Mouse (Mus musculus): ENCODE data around the gene Efna1. TPM values are rescaled to one million over a fixed set of nuclear protein-coding genes. Genes with fewer than 3 reads are reported as not detected.

The Efna1 gene
- polyA plus RNA-seq, 1 experiment from 2014 or later, result 40.7 TPM

GRCm38 (mm10) chr3:89238494-89238893 is 42.4 kb downstream of the Efna1 start:
- H3K4me3 ChIP-seq, result no peak overlapping the region
- H3K4me2 ChIP-seq, result no peak overlapping the region
- peaks cover 4% of the 10 kb centered on the region for H3K4me1 ChIP-seq
- 75% methylated on average over 12 of the region's 12 CpGs for WGBS
- H3K27ac ChIP-seq, result no peak overlapping the region
- H3K36me3 ChIP-seq, result peaks cover 69% of the 10 kb centered on the region
- H3K27me3 ChIP-seq, result no peaks in the 10 kb centered on the region
- 0 out of 2 replicates have a peak overlapping the region, but pooled peaks have one; percentile 40 for H3K9ac ChIP-seq
- H3K9me3 ChIP-seq, result no peaks in the 10 kb centered on the region
- ATAC-seq (ENCODE audit: insufficient number of reproducible peaks, insufficient read depth, low FRiP score, low TSS enrichment, low read depth), result peak; percentile 7; the same call in 1 of the 2 replicates

DNA sequence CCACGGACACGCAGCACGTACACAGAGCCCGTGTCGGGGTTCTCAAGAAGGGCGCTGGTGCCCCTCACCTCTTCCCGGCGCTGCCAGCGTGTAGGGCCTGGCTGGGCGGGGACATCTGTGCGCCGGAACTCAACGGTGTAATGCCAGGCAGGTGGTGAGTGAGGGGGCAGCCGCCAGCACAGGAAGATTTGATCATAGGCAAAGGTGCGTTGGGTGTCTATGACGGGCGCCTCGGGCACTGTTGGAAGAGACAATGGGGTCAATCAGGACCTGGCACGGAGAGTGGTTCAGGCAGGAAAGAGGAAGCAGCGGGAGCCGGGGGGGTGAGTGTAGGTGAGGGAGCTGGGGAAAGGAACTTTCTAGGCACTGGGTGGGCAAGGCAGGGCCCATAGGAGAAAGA is 43.3 kb downstream of the Efna1 start:
- WGBS, result 91% methylated on average over 21 of the region's 21 CpGs
- Histone ChIP-seq H3K36me3 (peaks cover 72% of the 10 kb centered on the region), H3K9me3 (no peaks in the 10 kb centered on the region), H3K27me3 (no peaks in the 10 kb centered on the region), H3K4me3 (no peak overlapping the region), H3K4me1 (no peaks in the 10 kb centered on the region; the same call in 1 of the 2 replicates), H3K4me2 (no peak overlapping the region), H3K27ac (no peak overlapping the region), H3K9ac (no peak overlapping the region)
- ATAC-seq (ENCODE audit: insufficient number of reproducible peaks, insufficient read depth, low FRiP score, low TSS enrichment, low read depth), result no peak

- no peak overlapping the region for H3K4me2 ChIP-seq
- peaks cover 64% of the 10 kb centered on the region for H3K36me3 ChIP-seq
- H3K27me3 ChIP-seq, result no peaks in the 10 kb centered on the region
Measured at GRCm38 (mm10) chr3:89236516-89236915, 44.4 kb downstream of the Efna1 start.

GRCm38 (mm10) chr3:89233562-89234110 is 47.3 kb downstream of the Efna1 start:
- H3K4me3 ChIP-seq, result no peak overlapping the region
- peaks cover 42% of the 10 kb centered on the region for H3K36me3 ChIP-seq
- peaks cover 19% of the 10 kb centered on the region for H3K27me3 ChIP-seq
- no peaks in the 10 kb centered on the region for H3K9me3 ChIP-seq
- H3K27ac ChIP-seq, result no peak overlapping the region
- H3K4me1 ChIP-seq, result peaks cover 5% of the 10 kb centered on the region
- 80% methylated on average over 14 of the region's 14 CpGs for WGBS
- H3K9ac ChIP-seq, result peak overlapping the region; percentile 36; the same call in 1 of the 2 replicates
- no peak overlapping the region for H3K4me2 ChIP-seq
- ATAC-seq (ENCODE audit: insufficient number of reproducible peaks, insufficient read depth, low FRiP score, low TSS enrichment, low read depth), result no peak

More at GRCm38 (mm10) chr3:89236516-89236915, 44.4 kb downstream of the Efna1 start:
- Histone ChIP-seq H3K9me3 (no peaks in the 10 kb centered on the region), H3K9ac (no peak overlapping the region), H3K4me1 (no peaks in the 10 kb centered on the region; the same call in 1 of the 2 replicates), H3K4me3 (no peak overlapping the region), H3K27ac (no peak overlapping the region)
- no peak for ATAC-seq (ENCODE audit: insufficient number of reproducible peaks, insufficient read depth, low FRiP score, low TSS enrichment, low read depth)
- WGBS, result 82% methylated on average over 10 of the region's 10 CpGs

GRCm38 (mm10) chr3:89232614-89233013 is 48.3 kb downstream of the Efna1 start:
- no peak overlapping the region for H3K9ac ChIP-seq
- peaks cover 32% of the 10 kb centered on the region for H3K36me3 ChIP-seq
- H3K27ac ChIP-seq, result no peak overlapping the region
- no peak overlapping the region for H3K4me2 ChIP-seq
- 56% methylated on average over 6 of the region's 6 CpGs for WGBS
- peaks cover 10% of the 10 kb centered on the region for H3K4me1 ChIP-seq
- no peaks in the 10 kb centered on the region for H3K9me3 ChIP-seq
- peaks cover 19% of the 10 kb centered on the region for H3K27me3 ChIP-seq
- ATAC-seq (ENCODE audit: insufficient number of reproducible peaks, insufficient read depth, low FRiP score, low TSS enrichment, low read depth), result no peak
- H3K4me3 ChIP-seq, result no peak overlapping the region

DNA sequence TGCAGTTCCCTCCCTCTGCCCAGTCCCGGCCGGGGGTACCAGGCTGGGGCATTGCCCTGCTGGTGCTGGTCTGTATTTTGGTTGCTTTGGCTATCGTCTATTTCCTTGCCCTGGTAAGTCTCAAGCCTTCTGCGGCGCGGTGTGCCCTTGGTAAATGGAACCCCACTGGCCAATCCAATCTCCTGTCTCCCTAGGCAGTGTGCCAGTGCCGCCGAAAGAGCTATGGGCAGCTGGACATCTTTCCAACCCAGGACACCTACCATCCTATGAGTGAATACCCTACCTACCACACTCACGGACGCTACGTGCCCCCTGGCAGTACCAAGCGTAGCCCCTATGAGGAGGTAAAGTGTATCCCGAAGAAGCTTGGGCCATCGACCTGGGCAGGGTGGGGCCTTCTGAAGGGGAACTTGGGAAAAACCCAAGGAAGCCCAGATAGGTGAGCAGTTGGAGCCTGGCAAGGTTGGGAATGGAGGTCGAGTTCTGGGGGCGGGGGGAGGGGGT is 49.1 kb downstream of the Efna1 start:
- no peak overlapping the region for H3K4me3 ChIP-seq
- H3K4me2 ChIP-seq, result no peak overlapping the region
- WGBS, result 71% methylated on average over 16 of the region's 16 CpGs
- H3K36me3 ChIP-seq, result peaks cover 27% of the 10 kb centered on the region
- no peak overlapping the region for H3K9ac ChIP-seq
- ATAC-seq (ENCODE audit: insufficient number of reproducible peaks, insufficient read depth, low FRiP score, low TSS enrichment, low read depth), result no peak
- H3K27me3 ChIP-seq, result peaks cover 19% of the 10 kb centered on the region
- peaks cover 14% of the 10 kb centered on the region for H3K4me1 ChIP-seq
- H3K9me3 ChIP-seq, result no peaks in the 10 kb centered on the region
- H3K27ac ChIP-seq, result no peak overlapping the region

DNA sequence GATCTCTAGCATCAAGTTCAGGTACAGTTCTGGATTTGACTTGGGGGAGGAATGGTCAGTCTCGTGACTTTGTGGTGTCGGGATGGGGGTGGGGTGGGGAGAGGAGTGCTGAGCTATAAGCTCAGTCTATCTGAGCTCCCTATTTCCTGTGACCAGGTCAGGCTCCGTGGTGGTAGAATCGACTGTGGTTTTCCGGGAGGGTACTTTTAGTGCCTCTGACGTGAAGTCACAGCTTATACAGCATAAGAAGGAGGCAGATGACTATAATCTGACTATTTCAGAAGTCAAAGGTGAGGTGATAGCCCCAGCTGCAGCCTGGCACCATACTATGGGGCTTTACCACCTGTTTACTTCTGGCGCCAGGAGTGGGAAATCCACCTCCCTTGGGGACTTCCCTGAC is 49.6 kb downstream of the Efna1 start:
- Histone ChIP-seq H3K4me2 (no peak overlapping the region), H3K9ac (no peak overlapping the region), H3K27ac (no peak overlapping the region), H3K36me3 (peaks cover 24% of the 10 kb centered on the region), H3K9me3 (no peaks in the 10 kb centered on the region), H3K4me1 (peaks cover 19% of the 10 kb centered on the region), H3K4me3 (no peak overlapping the region), H3K27me3 (peaks cover 19% of the 10 kb centered on the region)
- no peak for ATAC-seq (ENCODE audit: insufficient number of reproducible peaks, insufficient read depth, low FRiP score, low TSS enrichment, low read depth)
- WGBS, result 66% methylated on average over 7 of the region's 7 CpGs

DNA sequence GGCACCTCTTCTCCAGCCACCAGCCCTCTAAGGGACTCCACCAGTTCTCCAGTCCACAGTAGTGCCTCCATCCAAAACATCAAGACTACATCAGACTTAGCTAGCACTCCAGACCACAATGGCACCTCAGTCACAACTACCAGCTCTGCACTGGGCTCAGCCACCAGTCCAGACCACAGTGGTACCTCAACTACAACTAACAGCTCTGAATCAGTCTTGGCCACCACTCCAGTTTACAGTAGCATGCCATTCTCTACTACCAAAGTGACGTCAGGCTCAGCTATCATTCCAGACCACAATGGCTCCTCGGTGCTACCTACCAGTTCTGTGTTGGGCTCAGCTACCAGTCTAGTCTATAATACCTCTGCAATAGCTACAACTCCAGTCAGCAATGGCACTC is 50.4 kb downstream of the Efna1 start:
- 82% methylated on average over 2 of the region's 2 CpGs for WGBS
- no peak overlapping the region for H3K27ac ChIP-seq
- ATAC-seq (ENCODE audit: insufficient number of reproducible peaks, insufficient read depth, low FRiP score, low TSS enrichment, low read depth), result no peak
- no peak overlapping the region for H3K9ac ChIP-seq
- H3K4me3 ChIP-seq, result no peak overlapping the region
- peaks cover 20% of the 10 kb centered on the region for H3K36me3 ChIP-seq
- no peak overlapping the region for H3K4me2 ChIP-seq
- H3K4me1 ChIP-seq, result peaks cover 26% of the 10 kb centered on the region
- peaks cover 21% of the 10 kb centered on the region for H3K27me3 ChIP-seq
- no peaks in the 10 kb centered on the region for H3K9me3 ChIP-seq

DNA sequence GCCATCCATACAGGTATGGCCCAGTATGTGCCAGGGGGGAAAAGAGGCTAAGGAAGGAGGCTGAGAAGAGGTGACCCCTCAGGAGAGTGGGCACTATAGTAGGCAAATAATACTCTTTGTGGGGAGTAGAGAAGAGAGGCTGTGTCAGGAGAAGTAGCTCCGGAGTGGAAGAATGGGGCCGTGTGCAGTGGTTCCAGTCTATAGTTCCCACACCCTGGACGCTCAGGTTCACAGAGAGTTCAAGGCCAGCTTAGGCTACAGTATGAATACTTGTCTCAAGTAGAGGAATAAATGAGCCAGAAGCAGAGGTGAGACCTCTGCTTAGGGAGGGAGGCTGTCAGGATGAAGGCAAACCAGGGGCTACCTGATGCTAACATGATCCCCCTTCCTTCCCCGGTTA is 51.7 kb downstream of the Efna1 start:
- WGBS, result 61% methylated on average over 4 of the region's 4 CpGs
- H3K36me3 ChIP-seq, result peaks cover 15% of the 10 kb centered on the region
- H3K9ac ChIP-seq, result no peak overlapping the region
- H3K4me2 ChIP-seq, result 0 out of 2 replicates have a peak overlapping the region, but pooled peaks have one; percentile 84
- no peak overlapping the region for H3K4me3 ChIP-seq
- H3K27ac ChIP-seq, result no peak overlapping the region
- H3K4me1 ChIP-seq, result peaks cover 32% of the 10 kb centered on the region
- no peaks in the 10 kb centered on the region for H3K9me3 ChIP-seq
- H3K27me3 ChIP-seq, result peaks cover 21% of the 10 kb centered on the region
- no peak for ATAC-seq (ENCODE audit: insufficient number of reproducible peaks, insufficient read depth, low FRiP score, low TSS enrichment, low read depth)

DNA sequence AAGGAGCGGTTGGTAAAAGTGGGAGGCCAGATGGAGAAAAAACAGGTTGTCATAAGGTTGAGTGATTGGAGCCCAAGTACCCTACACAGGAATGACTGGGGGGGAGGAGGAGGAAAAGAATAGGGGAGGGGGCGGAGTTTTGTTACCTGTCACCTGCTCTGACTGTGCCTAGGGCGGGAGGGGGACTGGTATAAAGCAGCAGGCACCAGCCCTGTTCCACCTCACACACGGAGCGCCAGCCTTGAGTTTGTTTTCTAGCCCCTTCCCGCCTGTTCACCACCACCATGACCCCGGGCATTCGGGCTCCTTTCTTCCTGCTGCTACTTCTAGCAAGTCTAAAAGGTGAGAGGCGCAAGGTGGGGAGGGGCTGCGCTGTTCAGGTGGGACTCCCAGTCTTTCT is 52.1 kb downstream of the Efna1 start, which contains the start of gene Muc1:
TSS of gene Muc1 (plus strand) at position 222 of the 400 bp plus-strand sequence.
- Histone ChIP-seq H3K4me3 (peak within 1 kb of the TSS; percentile 46), H3K9ac (peak within 1 kb of the TSS; percentile 60), H3K27ac (peak within 1 kb of the TSS; percentile 88), H3K27me3 (peaks cover 21% of the 10 kb centered on the region), H3K9me3 (no peaks in the 10 kb centered on the region), H3K36me3 (peaks cover 15% of the 10 kb centered on the region), H3K4me1 (peaks cover 32% of the 10 kb centered on the region), H3K4me2 (peak within 1 kb of the TSS; percentile 84)
- no peak for ATAC-seq (ENCODE audit: insufficient number of reproducible peaks, insufficient read depth, low FRiP score, low TSS enrichment, low read depth)
- 24% methylated on average over 10 of the region's 10 CpGs for WGBS

- H3K27ac ChIP-seq, result peak overlapping the region; percentile 88
- peak overlapping the region; percentile 84 for H3K4me2 ChIP-seq
- H3K4me3 ChIP-seq, result peak overlapping the region; percentile 46
- H3K9me3 ChIP-seq, result no peaks in the 10 kb centered on the region
- WGBS, result under 1% methylated on average over 19 of the region's 20 CpGs
- no peak for ATAC-seq (ENCODE audit: insufficient number of reproducible peaks, insufficient read depth, low FRiP score, low TSS enrichment, low read depth)
- peaks cover 32% of the 10 kb centered on the region for H3K4me1 ChIP-seq
- H3K27me3 ChIP-seq, result peaks cover 21% of the 10 kb centered on the region
- peak overlapping the region; percentile 60 for H3K9ac ChIP-seq
- peaks cover 14% of the 10 kb centered on the region for H3K36me3 ChIP-seq
Measured at GRCm38 (mm10) chr3:89228180-89228549, 52.8 kb downstream of the Efna1 start.

Data from embryonic facial prominence, embryonic 13.5 days (tissue).